Mouse (Mus musculus) bone marrow, adult 2 months (tissue): ENCODE measurements at regions not wholly inside any gene's neighbourhood (a gene's known extent, or its start where the extent isn't known, plus 50 kb on each side); places are given as distances from the start of the nearest gene placed in this dataset.

Experiments
- H3K27ac ChIP-seq: fragments of 200-500 bp; 2 replicates; pipeline ENCODE4 v1.5.1; 2012; ENCODE audit warnings: low read depth, mild to moderate bottlenecking, control low read depth, inconsistent platforms, low read length; ENCODE audit not compliant: control insufficient read depth, poor library complexity, insufficient read depth
- H3K4me1 ChIP-seq: fragments of 200-500 bp; 2 replicates; pipeline ENCODE4 v1.6.1; 2011; ENCODE audit warnings: low read length; ENCODE audit not compliant: control insufficient read depth, insufficient read depth
- H3K4me3 ChIP-seq: fragments of 200-500 bp; replicated peaks from 2 replicates; pipeline ENCODE3; 2011; ENCODE audit warnings: mild to moderate bottlenecking, low read depth, low read length, control low read depth; ENCODE audit not compliant: control insufficient read depth
- CTCF ChIP-seq: fragments of 200-500 bp; IDR thresholded peaks from 2 replicates; pipeline ENCODE4 v1.5.1; 2011; ENCODE audit warnings: low read length, control low read depth; ENCODE audit not compliant: control insufficient read depth, insufficient read depth
- POLR2A ChIP-seq: fragments of 200-500 bp; IDR thresholded peaks from 2 replicates; pipeline ENCODE4 v1.6.1; 2011; ENCODE audit warnings: low read depth, mild to moderate bottlenecking, control low read depth, low read length, borderline replicate concordance; ENCODE audit not compliant: control insufficient read depth
- WGBS: fragments of 180-500 bp; shearing (Covaris S2); methylation state at CpG from one replicate; pipeline ENCODE4 v1.1.7; 2018; 5-methylcytosine and 5-hydroxymethylcytosine counted together

DNA sequence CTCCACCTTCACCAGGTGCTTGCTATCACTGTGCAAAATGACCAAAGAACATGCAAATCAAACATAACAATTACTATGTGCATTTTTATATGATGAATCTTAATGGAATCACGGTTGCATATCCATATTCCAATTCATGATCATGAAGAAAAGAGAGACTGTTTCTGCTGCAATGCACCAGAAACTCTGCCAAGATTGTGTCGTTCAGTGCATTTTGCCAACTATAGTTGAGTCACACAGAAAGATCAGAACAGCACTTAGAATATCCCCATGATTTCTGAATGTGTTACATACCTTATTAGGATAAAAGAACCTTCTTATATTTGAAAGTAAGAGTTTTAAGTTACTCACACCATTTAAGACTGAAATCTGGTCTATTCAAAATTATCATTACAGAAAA is 483.7 kb upstream of the C030005K15Rik start:
- H3K4me1 ChIP-seq = no peaks in the 10 kb centered on the region
- WGBS = 55% methylated on average over 2 of the region's 2 CpGs
- H3K4me3 ChIP-seq = no peak overlapping the region
- no peak for TF ChIP-seq CTCF
- no peak for TF ChIP-seq POLR2A
- H3K27ac ChIP-seq = no peak overlapping the region

DNA sequence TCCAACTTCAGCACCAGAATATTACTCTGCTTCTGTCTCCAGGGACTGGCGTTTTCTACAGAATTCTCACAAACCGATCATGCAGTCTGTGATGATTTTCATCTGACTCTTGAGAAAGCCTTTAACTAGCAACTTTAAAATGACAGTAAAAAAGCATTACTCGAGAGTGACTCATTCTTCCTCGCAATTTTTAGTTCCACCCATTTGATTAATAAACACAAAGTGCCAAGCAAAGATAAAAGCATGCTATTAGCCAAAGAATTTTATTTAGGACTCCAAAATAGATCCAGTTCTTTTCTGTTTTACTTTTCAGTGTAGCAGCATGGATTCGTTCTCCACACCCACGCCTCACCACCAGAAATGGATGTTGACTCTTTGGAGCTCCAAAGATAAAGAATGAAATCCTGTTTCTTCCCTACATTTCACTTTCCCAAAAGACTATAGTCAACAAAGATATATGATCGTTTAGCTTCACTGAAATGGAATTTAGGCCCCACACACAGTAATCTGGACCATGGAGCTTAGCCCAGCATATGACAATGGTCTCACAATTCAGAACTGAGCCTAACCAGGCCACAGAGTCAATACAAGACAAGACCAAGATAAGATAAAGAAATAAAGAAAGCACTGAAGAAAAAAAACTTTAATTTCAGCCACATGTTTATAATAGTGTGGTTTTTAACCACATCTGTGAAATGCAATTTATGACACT is 486.5 kb upstream of the C030005K15Rik start:
- no peaks in the 10 kb centered on the region for H3K4me1 ChIP-seq
- WGBS = 72% methylated on average over 7 of the region's 7 CpGs
- TF ChIP-seq CTCF (no peak), POLR2A (no peak)
- no peak overlapping the region for H3K4me3 ChIP-seq
- no peak overlapping the region for H3K27ac ChIP-seq

DNA sequence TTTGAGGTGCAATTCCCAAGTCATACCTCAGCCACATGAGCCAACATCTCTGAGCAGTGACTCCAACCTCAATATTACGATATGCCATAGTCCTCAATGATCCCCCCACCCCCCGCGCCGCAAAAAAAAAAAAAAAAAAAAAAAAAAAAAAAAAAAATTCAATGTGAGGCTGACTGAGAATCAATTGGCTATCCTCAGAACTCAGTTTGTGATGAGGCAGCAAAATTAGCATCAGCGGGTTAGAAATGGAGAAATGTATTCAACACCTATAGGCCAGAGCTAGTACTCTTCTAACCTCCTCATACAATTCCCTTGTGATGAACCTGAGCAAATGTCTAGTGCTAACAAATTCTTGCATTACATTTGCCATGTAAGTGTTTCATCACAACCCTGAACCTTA is 504.5 kb upstream of the C030005K15Rik start:
- WGBS = 75% methylated on average over 5 of the region's 5 CpGs
- H3K4me1 ChIP-seq = no peaks in the 10 kb centered on the region
- TF ChIP-seq POLR2A = no peak
- TF ChIP-seq CTCF = no peak
- no peak overlapping the region for H3K4me3 ChIP-seq
- no peak overlapping the region for H3K27ac ChIP-seq

DNA sequence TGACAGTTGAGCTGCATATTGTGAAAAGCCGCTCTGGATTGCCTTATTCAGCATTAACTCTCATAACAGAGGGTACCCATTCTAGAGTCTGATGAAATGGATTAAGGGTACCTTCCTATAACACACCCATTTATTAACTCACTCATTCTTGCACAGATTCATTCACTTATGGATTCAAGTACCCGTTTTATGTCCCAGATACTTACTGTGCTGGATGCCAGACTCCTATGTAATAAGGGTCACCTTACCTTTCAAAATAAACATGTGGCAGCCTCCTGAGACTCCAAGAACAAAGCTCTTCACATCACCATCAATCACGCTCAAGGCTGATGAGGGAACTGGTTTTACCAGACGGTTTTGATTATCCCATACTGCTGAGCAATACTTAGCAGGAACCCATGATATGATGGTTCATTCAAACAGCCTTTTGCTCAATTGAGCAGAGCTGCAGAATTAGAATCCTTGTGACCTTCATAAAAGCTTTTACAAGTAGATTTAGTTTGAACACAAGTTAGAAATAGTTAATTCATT is 505.2 kb upstream of the C030005K15Rik start:
- WGBS = 81% methylated on average over 4 of the region's 4 CpGs
- Histone ChIP-seq H3K27ac (no peak overlapping the region), H3K4me3 (no peak overlapping the region), H3K4me1 (no peaks in the 10 kb centered on the region)
- no peak for TF ChIP-seq POLR2A

DNA sequence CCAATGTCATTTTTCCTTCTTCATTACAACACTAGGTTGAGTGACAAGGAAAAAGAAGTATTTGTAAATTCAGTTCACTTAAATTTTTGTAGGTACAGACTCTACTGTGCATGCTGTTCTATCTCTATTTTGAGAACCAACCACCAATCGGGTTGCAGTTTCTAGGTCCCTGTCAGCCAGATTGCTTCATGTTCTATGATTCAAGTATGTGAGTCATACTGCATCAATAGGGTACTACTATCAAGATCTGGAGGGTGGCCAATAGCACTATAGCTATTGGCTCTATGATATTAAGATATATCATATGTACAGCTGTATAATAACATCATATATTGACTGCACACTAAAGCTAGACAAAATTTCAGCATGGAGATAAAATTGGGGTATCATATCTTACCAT is 521.8 kb upstream of the C030005K15Rik start:
- H3K4me3 ChIP-seq = no peak overlapping the region
- no peak for TF ChIP-seq POLR2A
- TF ChIP-seq CTCF = no peak
- WGBS = 85% methylated on average over 1 of the region's 1 CpGs
- no peaks in the 10 kb centered on the region for H3K4me1 ChIP-seq
- no peak overlapping the region for H3K27ac ChIP-seq

DNA sequence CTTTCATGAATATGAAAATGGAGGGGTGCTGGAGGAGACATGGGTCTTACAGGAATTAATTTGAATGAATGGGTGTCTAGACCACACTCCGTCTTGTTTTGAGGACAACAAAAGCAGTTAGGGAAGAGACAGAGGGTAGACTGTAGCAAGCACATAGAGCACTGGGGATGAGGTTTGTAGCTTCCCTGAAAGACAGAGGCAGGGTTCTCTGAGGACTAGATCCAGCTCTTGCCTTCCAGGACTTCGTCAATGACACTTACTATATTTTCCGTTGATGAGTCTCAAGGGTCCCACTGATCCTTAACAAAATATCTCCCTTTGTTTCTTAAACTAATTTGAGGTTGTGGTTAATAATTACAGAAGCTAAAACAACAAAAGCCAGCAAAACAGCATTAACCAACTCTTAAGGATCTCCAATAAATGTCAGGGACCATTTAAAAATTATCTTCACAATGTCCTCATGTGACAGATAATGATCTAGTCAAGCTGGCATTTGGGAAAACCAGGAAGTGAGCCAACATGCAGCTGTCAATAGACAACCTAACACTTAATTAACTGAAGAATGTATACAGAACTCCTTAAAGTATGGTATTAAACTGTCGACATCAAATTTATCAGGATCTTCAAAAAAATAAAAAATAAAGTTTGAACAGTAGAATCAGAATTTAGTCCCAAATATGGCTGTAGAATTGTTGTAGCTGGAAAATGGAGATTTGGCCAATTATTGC is 531.6 kb upstream of the C030005K15Rik start:
- no peak overlapping the region for H3K4me3 ChIP-seq
- H3K27ac ChIP-seq = no peak overlapping the region
- 75% methylated on average over 4 of the region's 4 CpGs for WGBS
- TF ChIP-seq CTCF = no peak
- no peak for TF ChIP-seq POLR2A
- no peaks in the 10 kb centered on the region for H3K4me1 ChIP-seq

DNA sequence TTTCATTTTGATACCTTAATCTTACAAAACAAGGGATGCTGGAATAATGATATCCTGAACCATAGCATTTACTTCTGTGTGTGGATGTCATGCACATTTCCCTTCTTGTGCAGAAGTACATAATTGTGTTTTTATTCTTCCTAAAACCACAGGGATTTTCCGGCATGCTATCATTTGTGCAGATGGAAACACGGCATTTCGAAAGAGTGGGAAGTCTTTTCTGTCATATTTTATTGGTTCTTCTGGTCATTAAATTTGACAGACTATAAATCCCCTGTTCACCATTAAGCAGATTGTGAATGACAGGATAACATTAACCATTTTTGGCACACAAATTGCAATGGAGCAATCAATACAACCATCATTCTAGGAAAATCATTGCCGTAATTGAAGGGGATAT is 532.7 kb upstream of the C030005K15Rik start:
- H3K27ac ChIP-seq = no peak overlapping the region
- no peaks in the 10 kb centered on the region for H3K4me1 ChIP-seq
- TF ChIP-seq POLR2A = no peak
- 89% methylated on average over 4 of the region's 4 CpGs for WGBS
- no peak overlapping the region for H3K4me3 ChIP-seq

DNA sequence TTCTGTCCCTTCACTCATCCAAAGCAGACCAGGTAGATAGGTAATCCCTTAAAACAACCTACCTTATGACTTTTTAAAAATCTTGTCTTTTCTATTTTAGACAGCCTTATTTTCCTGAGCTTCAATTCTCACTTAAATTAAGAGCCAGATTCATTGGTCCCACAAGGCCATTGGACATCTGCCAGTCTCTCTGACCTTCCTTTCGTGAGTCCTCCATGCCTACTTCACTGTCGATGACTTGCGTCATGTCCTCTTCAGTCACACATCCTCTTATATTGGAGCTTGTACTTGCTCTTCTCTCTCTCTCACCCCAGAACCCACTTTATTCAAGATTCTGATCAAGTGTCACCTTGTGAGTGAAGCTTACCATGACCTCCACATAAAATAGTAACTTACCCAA is 542.0 kb upstream of the C030005K15Rik start:
- H3K27ac ChIP-seq = no peak overlapping the region
- WGBS = 78% methylated on average over 3 of the region's 3 CpGs
- TF ChIP-seq POLR2A = no peak

DNA sequence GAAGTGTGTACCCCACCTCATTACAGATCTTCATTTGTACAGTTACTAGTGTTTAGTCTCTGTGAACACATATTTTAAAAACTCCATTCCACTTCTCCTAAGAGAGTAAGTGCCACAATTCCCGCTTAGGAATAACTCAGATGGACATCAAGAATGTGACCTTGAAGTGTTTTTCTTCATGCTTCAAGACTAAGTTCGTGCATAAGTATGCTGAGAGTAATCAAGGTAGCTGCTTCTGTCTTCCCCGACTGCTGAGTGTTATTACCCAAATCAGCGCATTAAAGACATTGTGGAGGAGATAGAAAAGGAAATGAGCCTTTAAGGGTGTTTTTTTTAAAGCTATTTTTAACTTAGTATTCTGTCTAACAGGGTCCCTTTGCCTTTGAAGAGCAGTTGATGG is 565.1 kb upstream of the C030005K15Rik start:
- Histone ChIP-seq H3K27ac (no peak overlapping the region), H3K4me1 (no peaks in the 10 kb centered on the region), H3K4me3 (no peak overlapping the region)
- 64% methylated on average over 4 of the region's 4 CpGs for WGBS
- TF ChIP-seq CTCF (no peak), POLR2A (no peak)

More for the DNA sequence above, 542.0 kb upstream of the C030005K15Rik start:
- Histone ChIP-seq H3K4me3 (no peak overlapping the region), H3K4me1 (no peaks in the 10 kb centered on the region)
